Mouse (Mus musculus) thymus, adult 2 months (tissue): ENCODE data around the gene Acvrl1.

Experiments used
- CTCF ChIP-seq: fragments of 200-500 bp; IDR thresholded peaks from 2 replicates; pipeline ENCODE4 v1.5.1; 2012; ENCODE audit warnings: mild to moderate bottlenecking, control low read depth, low read length, moderate library complexity, borderline replicate concordance; ENCODE audit not compliant: control insufficient read depth, poor library complexity, insufficient read depth; ENCODE audit errors: extremely low read depth
- POLR2A ChIP-seq: fragments of 200-500 bp; IDR thresholded peaks from 2 replicates; pipeline ENCODE4 v1.6.1; 2012; ENCODE audit warnings: mild to moderate bottlenecking, low read length, control low read depth, moderate library complexity; ENCODE audit not compliant: control insufficient read depth, poor library complexity, insufficient read depth; ENCODE audit errors: extremely low read depth

DNA sequence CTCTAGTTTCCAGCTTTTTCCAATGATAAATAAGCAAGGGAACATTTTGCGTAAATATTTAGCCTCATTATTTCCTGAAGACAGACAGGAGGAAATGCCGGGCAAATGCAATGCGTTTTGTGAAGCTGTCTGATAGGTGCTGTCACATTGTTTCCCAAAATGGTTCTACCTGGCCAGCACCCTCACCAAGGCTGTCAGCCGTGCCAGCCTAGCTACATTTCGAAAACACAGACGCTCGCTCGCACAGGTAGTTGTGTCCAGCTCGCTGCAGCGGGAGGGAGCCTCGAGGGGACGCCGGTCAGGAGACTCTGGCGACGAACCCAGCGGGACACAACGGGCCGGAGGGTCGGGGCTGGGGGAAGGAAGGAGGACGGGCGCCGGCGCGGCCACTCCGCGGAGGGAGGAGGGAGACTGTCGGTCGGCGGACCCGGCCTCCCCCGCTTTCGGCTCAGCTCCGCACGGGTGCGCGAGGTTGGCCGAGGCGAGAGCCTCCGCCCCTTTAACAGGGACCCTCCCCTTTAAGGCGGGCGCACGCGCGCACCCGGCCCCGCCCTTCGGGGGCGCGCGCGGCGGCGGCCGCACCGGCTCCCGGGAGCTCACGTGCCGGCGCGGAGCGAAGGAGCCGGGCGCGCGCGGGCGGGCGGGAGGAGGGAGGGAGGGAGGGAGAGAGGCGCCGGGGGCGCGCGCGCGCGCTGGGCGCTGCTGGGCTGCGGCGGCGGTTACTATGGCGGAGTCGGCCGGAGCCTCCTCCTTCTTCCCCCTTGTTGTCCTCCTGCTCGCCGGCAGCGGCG, 45.3 kb downstream of the Acvrl1 start, which contains the start of gene Acvr1b:
- TF ChIP-seq POLR2A, result peak; percentile 88
- no peak for TF ChIP-seq CTCF
